Mouse (Mus musculus): ENCODE results near the gene Npl. TPM values are rescaled to one million over a fixed set of nuclear protein-coding genes. Genes with fewer than 3 reads are reported as not detected.

The Npl gene
- total RNA-seq, 1 experiment from 2014 or later: not detected

Other genes with a start within 250 kb of the Npl start
- gene Lamc1, start 217.3 kb downstream of the Npl start, total RNA-seq (2017): 12.2 and 13.8 TPM in 2 replicates
- gene Shcbp1l, start 124.9 kb downstream of the Npl start, total RNA-seq (2017): 5.5 and 6.1 TPM in 2 replicates
- 124 and 138 TPM in 2 replicates for gene Dhx9, start 62.4 kb downstream of the Npl start, total RNA-seq (2017)
- not detected in 2 replicates for gene Rgs8, start 103.0 kb upstream of the Npl start, total RNA-seq (2017)
- gene Rgs16, start 190.3 kb upstream of the Npl start, total RNA-seq (2017): not detected in 2 replicates
- gene Rnasel, start 199.4 kb upstream of the Npl start, total RNA-seq (2017): 159 and 184 TPM in 2 replicates

Data from neutrophil, adult 5-6 weeks (primary cell).